Mouse (Mus musculus) CD4-positive helper T cell, adult 2 months (primary cell): Measurements from ENCODE around the gene Akap7.

Experiments
- DNase-seq: peaks from one replicate; pipeline ENCODE4 v3.0.0-alpha.2; 2012; ENCODE audit warnings: low read depth, missing footprints, low spot score

The Akap7 gene

GRCm38 (mm10) chr10:25133581-25133980 lies 174.1 kb downstream of the Akap7 start:
- DNase-seq: no peak

GRCm38 (mm10) chr10:25128455-25128863 lies 179.2 kb downstream of the Akap7 start:
- no peak for DNase-seq

- DNase-seq: no peak
These were observed 181.6 kb downstream of the Akap7 start for GRCm38 (mm10) chr10:25126035-25126434.

GRCm38 (mm10) chr10:25120871-25121554 lies 186.7 kb downstream of the Akap7 start:
- no peak for DNase-seq
